Mouse (Mus musculus) midbrain, embryonic 14.5 days (tissue): ENCODE data around the gene Crabp1. TPM values are rescaled to one million over a fixed set of nuclear protein-coding genes. Genes with fewer than 3 reads are reported as not detected.
A peak's percentile ranks its signal among the peaks of the same experiment; 100 is the strongest.

Experiments
- ATAC-seq: fragments of 200-750 bp; cut with Nextera tagmentation; 2 replicates; pipeline ENCODE4 v1.8.0; 2017; ENCODE audit warnings: moderate number of reproducible peaks, moderate library complexity; ENCODE audit not compliant: low FRiP score, low TSS enrichment
- DNase-seq: peaks from one replicate; pipeline ENCODE4 v3.0.0-alpha.2; 2015
- H3K27ac ChIP-seq: fragments of 300-500 bp; sonication (generic); replicated peaks from 2 replicates; pipeline ENCODE4 v1.5.1; 2014; ENCODE audit warnings: mild to moderate bottlenecking, low read depth, low read length, moderate library complexity
- H3K27me3 ChIP-seq: fragments of 300-500 bp; sonication (generic); 2 replicates; pipeline ENCODE4 v1.6.1; 2014; ENCODE audit warnings: low read length, control low read depth, mixed read lengths; ENCODE audit not compliant: control insufficient read depth, insufficient read depth
- H3K36me3 ChIP-seq: fragments of 300-500 bp; sonication (generic); 2 replicates; pipeline ENCODE4 v1.6.1; 2014; ENCODE audit warnings: low read length, control low read depth; ENCODE audit not compliant: control insufficient read depth, insufficient read depth
- H3K4me1 ChIP-seq: fragments of 300-500 bp; sonication (generic); 2 replicates; pipeline ENCODE4 v1.6.1; 2014; ENCODE audit warnings: mild to moderate bottlenecking, antibody characterized with exemption, low read length, control low read depth; ENCODE audit not compliant: control insufficient read depth, insufficient read depth
- H3K4me2 ChIP-seq: fragments of 300-500 bp; sonication (generic); 2 replicates; pipeline ENCODE4 v1.6.1; 2014; ENCODE audit warnings: mild to moderate bottlenecking, low read length, moderate library complexity
- H3K4me3 ChIP-seq: fragments of 300-500 bp; sonication (generic); replicated peaks from 2 replicates; pipeline ENCODE4 v1.5.1; 2014; ENCODE audit warnings: low read depth, low read length
- H3K9ac ChIP-seq: fragments of 300-500 bp; sonication (generic); replicated peaks from 2 replicates; pipeline ENCODE4 v1.6.1; 2014; ENCODE audit warnings: mild to moderate bottlenecking, low read length, moderate library complexity
- H3K9me3 ChIP-seq: fragments of 300-500 bp; sonication (generic); 2 replicates; pipeline ENCODE4 v1.6.1; 2016; ENCODE audit warnings: low read length, control low read depth, mixed read lengths; ENCODE audit not compliant: control insufficient read depth
- WGBS: fragments of 180-500 bp; shearing (Covaris S2); extraction: QIAGEN DNeasy Blood & Tissue Kit; methylation state at CpG from one replicate; pipeline ENCODE4 v1.1.7; 2014; 5-methylcytosine and 5-hydroxymethylcytosine counted together
- polyA plus RNA-seq: library from polyadenylated mRNA; unstranded; fragments of >200 nt; fragmentation: Nextera tagmentation; extraction: Ambion mirVana; gene quantifications from 2 replicates; pipeline ENCODE4 v1.2.1, GENCODE M21; 2014

Gene Crabp1
- polyA plus RNA-seq, 1 experiment from 2014 or later = 35.1 TPM

DNA sequence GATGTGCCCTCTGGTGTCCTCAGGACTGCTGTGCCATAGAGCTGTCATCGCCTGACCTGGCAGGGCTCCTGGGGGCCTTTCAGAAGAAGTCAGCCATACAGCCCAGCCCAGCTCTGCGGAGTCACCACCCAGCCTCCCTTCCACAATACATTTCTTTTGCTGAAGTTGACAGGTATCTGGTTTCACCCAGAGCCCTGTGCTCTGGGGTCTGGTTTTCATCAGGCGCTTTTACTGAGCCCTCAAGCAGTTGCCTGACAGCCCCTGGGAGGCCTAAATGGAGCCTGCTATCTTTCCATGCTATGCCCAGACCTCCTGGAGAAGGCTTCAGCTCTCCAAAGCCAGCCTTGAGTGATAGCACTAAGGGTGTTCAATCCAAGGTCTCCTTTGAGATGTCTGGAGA, 19.5 kb downstream of the Crabp1 start:
- WGBS = 49% methylated on average over 3 of the region's 3 CpGs
- no peaks in the 10 kb centered on the region for H3K9me3 ChIP-seq
- no peak overlapping the region for H3K4me2 ChIP-seq
- H3K27me3 ChIP-seq = no peaks in the 10 kb centered on the region
- DNase-seq (no peak), ATAC-seq (no peak)
- H3K36me3 ChIP-seq = no peaks in the 10 kb centered on the region
- no peak overlapping the region for H3K4me3 ChIP-seq
- no peaks in the 10 kb centered on the region for H3K4me1 ChIP-seq
- no peak overlapping the region for H3K9ac ChIP-seq
- H3K27ac ChIP-seq = no peak overlapping the region

DNA sequence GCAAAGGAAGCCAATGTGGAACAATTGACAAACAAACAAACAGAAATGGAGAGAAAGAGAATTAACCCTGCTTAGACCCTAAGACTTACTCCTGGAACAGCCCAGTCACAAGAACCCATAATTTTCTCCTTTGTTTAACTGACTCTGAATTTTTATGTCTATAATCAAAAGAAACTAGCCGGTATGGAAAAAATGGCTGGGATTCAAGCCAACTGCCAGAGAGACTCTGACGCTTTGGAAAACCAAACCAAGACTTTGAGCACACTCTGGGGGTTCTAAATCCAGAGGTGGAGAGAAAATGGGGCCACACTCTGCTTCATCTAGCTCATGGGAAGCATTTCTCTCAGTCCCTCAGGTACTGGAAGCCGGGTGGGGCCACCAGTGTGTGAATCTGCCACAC, 20.7 kb downstream of the Crabp1 start:
- Histone ChIP-seq H3K27me3 (no peaks in the 10 kb centered on the region), H3K4me2 (no peak overlapping the region), H3K27ac (no peak overlapping the region), H3K9me3 (no peaks in the 10 kb centered on the region), H3K4me1 (no peaks in the 10 kb centered on the region), H3K4me3 (no peak overlapping the region), H3K36me3 (no peaks in the 10 kb centered on the region), H3K9ac (no peak overlapping the region)
- ATAC-seq (no peak), DNase-seq (no peak)
- 84% methylated on average over 3 of the region's 3 CpGs for WGBS

GRCm38 (mm10) chr9:54786083-54786482, 21.5 kb downstream of the Crabp1 start:
- ATAC-seq = no peak
- Histone ChIP-seq H3K4me1 (no peaks in the 10 kb centered on the region), H3K27ac (no peak overlapping the region), H3K9ac (no peak overlapping the region), H3K4me3 (no peak overlapping the region), H3K4me2 (no peak overlapping the region), H3K9me3 (no peaks in the 10 kb centered on the region), H3K27me3 (no peaks in the 10 kb centered on the region), H3K36me3 (no peaks in the 10 kb centered on the region)
- DNase-seq = no peak
- WGBS = 98% methylated on average over 1 of the region's 1 CpGs

DNA sequence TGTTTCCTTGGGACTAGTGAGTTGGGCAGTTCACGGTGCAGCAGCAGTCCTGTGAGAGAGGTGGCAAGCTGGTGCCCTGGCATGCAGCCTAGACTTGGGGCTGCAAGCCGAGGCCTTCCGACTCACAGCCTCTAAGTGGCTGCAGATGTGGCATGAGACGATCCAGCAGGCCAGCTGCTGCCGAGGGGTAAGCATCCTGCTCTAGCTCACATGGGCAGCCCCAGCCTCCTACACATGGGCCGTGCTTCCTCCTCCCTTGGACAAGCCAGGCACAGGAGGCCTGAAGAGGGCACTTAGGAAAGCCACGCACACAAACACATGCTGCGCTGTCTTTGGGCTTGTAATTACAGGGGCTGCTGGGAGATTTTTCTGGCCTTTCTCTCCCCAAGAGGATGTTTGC, 23.2 kb downstream of the Crabp1 start:
- Histone ChIP-seq H3K4me3 (no peak overlapping the region), H3K9me3 (no peaks in the 10 kb centered on the region), H3K9ac (no peak overlapping the region), H3K4me1 (no peaks in the 10 kb centered on the region), H3K27ac (no peak overlapping the region), H3K36me3 (no peaks in the 10 kb centered on the region), H3K27me3 (no peaks in the 10 kb centered on the region), H3K4me2 (no peak overlapping the region)
- ATAC-seq = no peak
- WGBS = 55% methylated on average over 8 of the region's 8 CpGs
- peak; percentile 55 for DNase-seq

DNA sequence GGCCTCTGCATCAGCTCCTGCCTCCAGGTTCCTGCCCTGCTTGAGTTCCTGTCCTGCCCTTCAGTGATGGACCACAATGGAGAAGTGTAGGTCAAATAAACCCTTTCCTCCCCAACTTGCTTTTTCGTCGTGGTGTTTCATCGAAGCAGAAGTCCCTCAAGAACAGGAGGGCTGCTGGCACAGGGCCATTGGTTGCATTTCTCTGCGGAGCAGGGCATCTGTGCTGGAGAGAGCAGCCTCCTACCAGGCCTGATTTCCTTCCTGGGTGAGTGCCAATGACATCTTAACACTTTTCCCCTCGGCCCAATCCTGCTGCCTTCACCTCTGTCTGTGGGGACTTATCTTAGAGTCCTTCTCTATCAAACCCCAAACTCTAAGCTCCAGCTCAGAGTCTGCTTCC, 25.7 kb downstream of the Crabp1 start:
- H3K36me3 ChIP-seq = no peaks in the 10 kb centered on the region
- no peak overlapping the region for H3K27ac ChIP-seq
- H3K4me2 ChIP-seq = no peak overlapping the region
- 66% methylated on average over 5 of the region's 5 CpGs for WGBS
- no peak overlapping the region for H3K9ac ChIP-seq
- H3K9me3 ChIP-seq = no peaks in the 10 kb centered on the region
- H3K27me3 ChIP-seq = no peaks in the 10 kb centered on the region
- ATAC-seq = no peak
- H3K4me1 ChIP-seq = no peaks in the 10 kb centered on the region
- no peak for DNase-seq
- no peak overlapping the region for H3K4me3 ChIP-seq

GRCm38 (mm10) chr9:54801460-54801961, 37.0 kb downstream of the Crabp1 start:
- Histone ChIP-seq H3K9ac (no peak overlapping the region), H3K27me3 (no peaks in the 10 kb centered on the region), H3K9me3 (no peaks in the 10 kb centered on the region), H3K36me3 (no peaks in the 10 kb centered on the region), H3K4me3 (no peak overlapping the region), H3K4me2 (no peak overlapping the region), H3K27ac (no peak overlapping the region), H3K4me1 (no peaks in the 10 kb centered on the region)
- DNase-seq (no peak), ATAC-seq (no peak)
- WGBS = 41% methylated on average over 10 of the region's 10 CpGs

GRCm38 (mm10) chr9:54802749-54803679, 38.5 kb downstream of the Crabp1 start:
- no peaks in the 10 kb centered on the region for H3K27me3 ChIP-seq
- H3K4me1 ChIP-seq = no peaks in the 10 kb centered on the region
- no peak overlapping the region for H3K4me2 ChIP-seq
- H3K9me3 ChIP-seq = no peaks in the 10 kb centered on the region
- DNase-seq (no peak), ATAC-seq (no peak)
- H3K9ac ChIP-seq = no peak overlapping the region
- no peaks in the 10 kb centered on the region for H3K36me3 ChIP-seq
- WGBS = 62% methylated on average over 6 of the region's 6 CpGs
- H3K4me3 ChIP-seq = no peak overlapping the region
- H3K27ac ChIP-seq = no peak overlapping the region

GRCm38 (mm10) chr9:54804351-54804750, 39.8 kb downstream of the Crabp1 start:
- Histone ChIP-seq H3K27ac (no peak overlapping the region), H3K4me2 (no peak overlapping the region), H3K4me3 (no peak overlapping the region), H3K4me1 (no peaks in the 10 kb centered on the region), H3K9ac (no peak overlapping the region), H3K27me3 (no peaks in the 10 kb centered on the region), H3K36me3 (no peaks in the 10 kb centered on the region), H3K9me3 (no peaks in the 10 kb centered on the region)
- ATAC-seq (no peak), DNase-seq (no peak)
- 71% methylated on average over 5 of the region's 5 CpGs for WGBS

DNA sequence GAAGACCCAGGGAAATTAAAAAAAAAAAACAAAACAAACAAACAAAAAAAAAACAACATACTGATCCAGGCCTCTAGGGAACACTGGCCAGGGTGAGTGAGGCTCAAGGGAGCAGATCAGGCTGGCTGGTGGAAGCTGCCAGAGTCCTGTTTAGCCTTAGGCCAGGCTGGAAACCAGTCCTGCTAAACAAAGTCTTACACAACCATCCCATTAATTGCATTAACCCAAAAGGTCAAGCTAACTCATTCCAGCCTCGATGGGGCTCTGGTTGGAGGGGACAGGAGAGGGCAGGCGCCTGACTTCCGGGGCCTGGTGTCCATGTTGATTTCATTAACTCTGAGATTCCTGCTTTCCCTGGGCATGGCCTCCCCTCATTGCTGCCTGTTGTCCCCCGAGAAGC, 43.2 kb downstream of the Crabp1 start:
- Histone ChIP-seq H3K27ac (no peak overlapping the region), H3K4me1 (no peaks in the 10 kb centered on the region), H3K9ac (no peak overlapping the region), H3K4me2 (no peak overlapping the region), H3K27me3 (no peaks in the 10 kb centered on the region), H3K36me3 (no peaks in the 10 kb centered on the region), H3K9me3 (no peaks in the 10 kb centered on the region), H3K4me3 (no peak overlapping the region)
- ATAC-seq = no peak
- no peak for DNase-seq
- 77% methylated on average over 4 of the region's 4 CpGs for WGBS
